Mouse (Mus musculus): ENCODE measurements at regions not wholly inside any gene's neighbourhood (a gene's known extent, or its start where the extent isn't known, plus 50 kb on each side); places are given as distances from the start of the nearest gene placed in this dataset.

- no peaks in the 10 kb centered on the region for H3K36me3 ChIP-seq (replicated peaks in 1 of 2; ENCODE audit: control insufficient read depth in 1 of 2, insufficient read depth in 1 of 2, low read length in 1 of 2)
- H3K27ac ChIP-seq (ENCODE audit: insufficient read depth, low read depth): no peak overlapping the region
- dilution Hi-C loops (cut with MboI; ENCODE audit: extremely low pct_ligation_motif_present, extremely low pct_unique_long_range_greater_than_20kb, low sequenced_read_pairs) (no loop called here), in situ Hi-C loops (cut with MboI; ENCODE audit: low pct_ligation_motif_present, low pct_unique_long_range_greater_than_20kb, low sequenced_read_pairs) (no loop called here)
- no peak for TF ChIP-seq UBTF (IDR thresholded peaks at IDR 0.05; ENCODE audit: low read depth, low read length)
- TF ChIP-seq HCFC1 (IDR thresholded peaks at IDR 0.05; ENCODE audit: low read depth, low read length): no peak
- no peak for TF ChIP-seq SMC3 (IDR thresholded peaks at IDR 0.05; ENCODE audit: low read depth, low read length)
- no peak for TF ChIP-seq PAX5 (IDR thresholded peaks at IDR 0.05; ENCODE audit: low read length)
- no peak for TF ChIP-seq TBP (conservative IDR thresholded peaks at IDR 0.05; ENCODE audit: low read depth, low read length)
- H3K9ac ChIP-seq (ENCODE audit: insufficient read depth, low read depth): no peak overlapping the region
- H3K9me3 ChIP-seq (replicated peaks; ENCODE audit: low read length): no peaks in the 10 kb centered on the region
- no peaks in the 10 kb centered on the region for H3K79me2 ChIP-seq (replicated peaks; ENCODE audit: control insufficient read depth, extremely low read depth, insufficient read depth, poor library complexity, severe bottlenecking)
- no peak overlapping the region for H3K4me3 ChIP-seq (replicated peaks in 1 of 3; ENCODE audit: low read depth in 2 of 3, low read length in 2 of 3, poor library complexity in 1 of 3)
- peak; percentile 17 for DNase-seq (ENCODE audit: extremely low read depth)
- no peak overlapping the region for H3K4me2 ChIP-seq (ENCODE audit: insufficient read depth, low read depth, poor library complexity, severe bottlenecking)
- H3K4me1 ChIP-seq (ENCODE audit: control insufficient read depth in 1 of 2, insufficient read depth in 2 of 2): no peaks in the 10 kb centered on the region
- H3K27me3 ChIP-seq (replicated peaks): no peaks in the 10 kb centered on the region
Observed at GRCm38 (mm10) chr5:45136696-45137095, 313.3 kb downstream of the Qdpr start.

DNA sequence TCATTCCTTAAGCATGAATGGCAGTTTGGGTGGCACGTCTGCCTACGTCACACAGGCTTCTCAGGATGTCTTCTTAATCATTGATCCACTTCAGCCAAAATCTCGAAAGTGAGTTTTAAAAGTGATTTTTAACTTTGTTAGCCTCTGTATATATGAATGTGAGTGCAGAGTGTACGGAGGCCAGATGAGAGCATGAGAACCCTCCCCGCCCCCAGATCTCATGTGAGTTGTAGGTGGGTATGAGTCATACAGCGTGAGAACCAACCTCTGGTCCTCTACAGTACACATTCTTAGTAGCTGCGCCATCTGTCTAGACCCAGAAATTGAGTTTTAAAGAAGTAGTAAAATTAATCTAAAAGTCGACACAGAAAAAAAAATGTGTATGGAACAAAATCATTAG, 322.1 kb downstream of the Qdpr start:
- no peaks in the 10 kb centered on the region for H3K36me3 ChIP-seq (replicated peaks in 1 of 2; ENCODE audit: control insufficient read depth in 1 of 2, insufficient read depth in 1 of 2, low read length in 1 of 2)
- H3K9ac ChIP-seq (ENCODE audit: insufficient read depth, low read depth): no peak overlapping the region
- no peaks in the 10 kb centered on the region for H3K4me1 ChIP-seq (ENCODE audit: control insufficient read depth in 1 of 2, insufficient read depth in 2 of 2)
- H3K9me3 ChIP-seq (replicated peaks; ENCODE audit: low read length): no peaks in the 10 kb centered on the region
- DNase-seq (ENCODE audit: extremely low read depth): peak; percentile 2
- in situ Hi-C loops (cut with MboI; ENCODE audit: low pct_ligation_motif_present, low pct_unique_long_range_greater_than_20kb, low sequenced_read_pairs): no loop called here
- TF ChIP-seq BHLHE40 (IDR thresholded peaks at IDR 0.05; ENCODE audit: low read depth, low read length) (peak; percentile 64), TBP (conservative IDR thresholded peaks at IDR 0.05; ENCODE audit: low read depth, low read length) (no peak)
- dilution Hi-C loops (cut with MboI; ENCODE audit: extremely low pct_ligation_motif_present, extremely low pct_unique_long_range_greater_than_20kb, low sequenced_read_pairs): no loop called here
- no peak overlapping the region for H3K4me3 ChIP-seq (replicated peaks in 1 of 3; ENCODE audit: low read depth in 2 of 3, low read length in 2 of 3, poor library complexity in 1 of 3)
- H3K27me3 ChIP-seq (replicated peaks): no peaks in the 10 kb centered on the region
- no peak overlapping the region for H3K4me2 ChIP-seq (ENCODE audit: insufficient read depth, low read depth, poor library complexity, severe bottlenecking)
- no peak overlapping the region for H3K27ac ChIP-seq (ENCODE audit: insufficient read depth, low read depth)
- H3K79me2 ChIP-seq (replicated peaks; ENCODE audit: control insufficient read depth, extremely low read depth, insufficient read depth, poor library complexity, severe bottlenecking): no peaks in the 10 kb centered on the region

GRCm38 (mm10) chr5:45121751-45122280, 322.3 kb upstream of the Ldb2 start:
- no peak overlapping the region for H3K4me2 ChIP-seq (ENCODE audit: insufficient read depth, low read depth, poor library complexity, severe bottlenecking)
- no peak overlapping the region for H3K4me3 ChIP-seq (replicated peaks in 1 of 3; ENCODE audit: low read depth in 2 of 3, low read length in 2 of 3, poor library complexity in 1 of 3)
- no peak overlapping the region for H3K27ac ChIP-seq (ENCODE audit: insufficient read depth, low read depth)
- no peaks in the 10 kb centered on the region for H3K79me2 ChIP-seq (replicated peaks; ENCODE audit: control insufficient read depth, extremely low read depth, insufficient read depth, poor library complexity, severe bottlenecking)
- H3K9ac ChIP-seq (ENCODE audit: insufficient read depth, low read depth): no peak overlapping the region
- dilution Hi-C loops (cut with MboI; ENCODE audit: extremely low pct_ligation_motif_present, extremely low pct_unique_long_range_greater_than_20kb, low sequenced_read_pairs) (no loop called here), in situ Hi-C loops (cut with MboI; ENCODE audit: low pct_ligation_motif_present, low pct_unique_long_range_greater_than_20kb, low sequenced_read_pairs) (no loop called here)
- no peaks in the 10 kb centered on the region for H3K4me1 ChIP-seq (ENCODE audit: control insufficient read depth in 1 of 2, insufficient read depth in 2 of 2)
- no peaks in the 10 kb centered on the region for H3K27me3 ChIP-seq (replicated peaks)
- no peaks in the 10 kb centered on the region for H3K9me3 ChIP-seq (replicated peaks; ENCODE audit: low read length)
- H3K36me3 ChIP-seq (replicated peaks in 1 of 2; ENCODE audit: control insufficient read depth in 1 of 2, insufficient read depth in 1 of 2, low read length in 1 of 2): no peaks in the 10 kb centered on the region
- no peak for TF ChIP-seq KAT2A (IDR thresholded peaks at IDR 0.05; ENCODE audit: insufficient replicate concordance, low read length)
- TF ChIP-seq ZMIZ1 (IDR thresholded peaks at IDR 0.05; ENCODE audit: low read depth, low read length): no peak
- TF ChIP-seq ELF1 (IDR thresholded peaks at IDR 0.05; ENCODE audit: low read depth, low read length): no peak
- no peak for TF ChIP-seq POLR2A (IDR thresholded peaks at IDR 0.05; ENCODE audit: low read depth, low read length)
- TF ChIP-seq BHLHE40 (IDR thresholded peaks at IDR 0.05; ENCODE audit: low read depth, low read length): no peak
- TF ChIP-seq USF2 (conservative IDR thresholded peaks at IDR 0.05; ENCODE audit: low read depth, low read length): no peak
- no peak for TF ChIP-seq NELFE (IDR thresholded peaks at IDR 0.05; ENCODE audit: low read depth, low read length)
- TF ChIP-seq CHD1 (IDR thresholded peaks at IDR 0.05; ENCODE audit: low read depth, low read length): no peak
- TF ChIP-seq USF1 (IDR thresholded peaks at IDR 0.05; ENCODE audit: low read depth, low read length): no peak
- no peak for TF ChIP-seq IRF4 (IDR thresholded peaks at IDR 0.05; ENCODE audit: low read depth, low read length)
- no peak for TF ChIP-seq MYC (IDR thresholded peaks at IDR 0.05; ENCODE audit: low read depth, low read length)
- DNase-seq (ENCODE audit: extremely low read depth): no peak
